Comparison of ENCODE assay signal across 10 mouse cellular contexts in genomic region chr9:66560295-66560694, GRCm38 (mm10). TPM values are rescaled to one million over a fixed set of nuclear protein-coding genes. Genes with fewer than 3 reads are reported as not detected.
A peak's percentile ranks its signal among the peaks of the same experiment; 100 is the strongest.
DNase-seq lines count a peak whose midpoint lies in the region; ATAC-seq and TF ChIP-seq lines count a peak whose summit lies in the region.
"Had no signal": no experiment of that assay in that cellular context is flagged by ENCODE, and none has a peak within 500 bp of the region (broad histone marks: within the 10 kb centered on the region; RNA-seq: fewer than 3 reads in every experiment).

No protein-coding gene starts in this region.

- no peaks in the 10 kb centered on the region for H3K27me3 ChIP-seq in heart, embryonic 10.5 days (ENCODE audit: insufficient read depth, poor library complexity, severe bottlenecking)
- H3K27me3 ChIP-seq in lung, embryonic 16.5 days (ENCODE audit: control insufficient read depth, insufficient read depth, low read depth, low read length): no peaks in the 10 kb centered on the region
- no peaks in the 10 kb centered on the region for H3K27me3 ChIP-seq in stomach, postnatal 0 days (ENCODE audit: control insufficient read depth, insufficient read depth, low read length)
- H3K27me3 ChIP-seq: embryonic facial prominence, embryonic 12.5 days had no signal

- 57% methylated on average over 2 of the region's 2 CpGs for WGBS in heart, embryonic 10.5 days
- 4% methylated on average over 2 of the region's 2 CpGs for WGBS in lung, embryonic 16.5 days
- WGBS in stomach, postnatal 0 days: 14% methylated on average over 2 of the region's 2 CpGs

- H3K9me3 ChIP-seq in heart, embryonic 10.5 days: no peaks in the 10 kb centered on the region
- no peaks in the 10 kb centered on the region for H3K9me3 ChIP-seq in lung, embryonic 16.5 days (ENCODE audit: control insufficient read depth, low read length)
- H3K9me3 ChIP-seq in stomach, postnatal 0 days (ENCODE audit: control insufficient read depth, low read length): no peaks in the 10 kb centered on the region
- H3K9me3 ChIP-seq: embryonic facial prominence, embryonic 12.5 days had no signal

- H3K4me1 ChIP-seq in heart, embryonic 10.5 days: peaks cover 11% of the 10 kb centered on the region
- H3K4me1 ChIP-seq in lung, embryonic 16.5 days (replicated peaks; ENCODE audit: control insufficient read depth, insufficient read depth, low read length): peaks cover 8% of the 10 kb centered on the region; the same call in 1 of the 2 replicates
- no peaks in the 10 kb centered on the region for H3K4me1 ChIP-seq in stomach, postnatal 0 days (replicated peaks; ENCODE audit: control insufficient read depth, insufficient read depth)

- TF ChIP-seq CTCF in stomach, postnatal 0 days (IDR thresholded peaks at IDR 0.05; ENCODE audit: low read depth): no peak

- no peak overlapping the region for H3K27ac ChIP-seq in heart, embryonic 10.5 days
- H3K27ac ChIP-seq in lung, embryonic 16.5 days (ENCODE audit: low read length): 0 out of 2 replicates have a peak overlapping the region, but pooled peaks have one; percentile 31
- no peak overlapping the region for H3K27ac ChIP-seq in stomach, postnatal 0 days (replicated peaks)
- H3K27ac ChIP-seq: embryonic facial prominence, embryonic 12.5 days; liver, embryonic 14.5 days had no signal

- no peak overlapping the region for H3K9ac ChIP-seq in lung, embryonic 16.5 days (ENCODE audit: low read length)
- no peak overlapping the region for H3K9ac ChIP-seq in stomach, postnatal 0 days (ENCODE audit: low read length)
- H3K9ac ChIP-seq: embryonic facial prominence, embryonic 12.5 days; liver, embryonic 14.5 days had no signal

- TF ChIP-seq EP300 in stomach, postnatal 0 days (optimal IDR thresholded peaks at IDR 0.05): no peak

- DNase-seq in heart, adult 11 months: peak; percentile 94
- DNase-seq in heart, embryonic 10.5 days (ENCODE audit: low spot score): no peak
- DNase-seq in A20 (ENCODE audit: low read depth, low spot score): peak; percentile 23
- peak; percentile 57 for DNase-seq in stomach, postnatal 0 days (ENCODE audit: low spot score)
- DNase-seq in adipocyte (ENCODE audit: low spot score): no peak
- DNase-seq in frontal cortex, postnatal 14 days (ENCODE audit: low spot score in 2 of 2): no peak

- no peak overlapping the region for H3K4me2 ChIP-seq in lung, embryonic 16.5 days (ENCODE audit: low read depth, low read length)
- no peak overlapping the region for H3K4me2 ChIP-seq in stomach, postnatal 0 days (replicated peaks; ENCODE audit: low read depth)
- H3K4me2 ChIP-seq: embryonic facial prominence, embryonic 12.5 days had no signal

- H3K36me3 ChIP-seq in heart, embryonic 10.5 days: peaks cover 5% of the 10 kb centered on the region
- no peaks in the 10 kb centered on the region for H3K36me3 ChIP-seq in lung, embryonic 16.5 days (ENCODE audit: control insufficient read depth, insufficient read depth, low read length)
- H3K36me3 ChIP-seq in stomach, postnatal 0 days (ENCODE audit: control insufficient read depth, insufficient read depth, low read length): no peaks in the 10 kb centered on the region
- H3K36me3 ChIP-seq: embryonic facial prominence, embryonic 12.5 days had no signal

- peak; percentile 89 for ATAC-seq in granulocyte monocyte progenitor cell, adult 5-6 weeks (replicated peaks; ENCODE audit: poor library complexity, severe bottlenecking)
- ATAC-seq in lung, embryonic 16.5 days (ENCODE audit: low read depth): peak; percentile 74
- ATAC-seq in stomach, postnatal 0 days (ENCODE audit: low FRiP score, low TSS enrichment): peak; percentile 69; the same call in 1 of the 2 replicates

- no peak overlapping the region for H3K4me3 ChIP-seq in heart, embryonic 10.5 days
- H3K4me3 ChIP-seq in lung, embryonic 16.5 days (ENCODE audit: low read length): no peak overlapping the region
- H3K4me3 ChIP-seq in stomach, postnatal 0 days (ENCODE audit: low read depth, low read length): no peak overlapping the region
- H3K4me3 ChIP-seq: embryonic facial prominence, embryonic 12.5 days had no signal

RNA-seq across cellular contexts. Expression of gene Usp3, which starts 32.6 kb away (rescaled TPM):
- polyA plus RNA-seq in heart, embryonic 10.5 days (2016; fragmentation: Nextera tagmentation; extraction: Ambion mirVana): 46.7 TPM in 2 replicates
- 37.4 and 72.1 TPM in 2 replicates for total RNA-seq in granulocyte monocyte progenitor cell, adult 5-6 weeks (2014; fragmentation: Nextera tagmentation)
- 50.4 and 55.5 TPM in 2 replicates for total RNA-seq in granulocyte monocyte progenitor cell, adult 5-6 weeks (2017)
- polyA plus RNA-seq in lung, embryonic 16.5 days (2015; fragmentation: Nextera tagmentation; extraction: Ambion mirVana): 57.9 and 64.6 TPM in 2 replicates
- polyA plus RNA-seq in stomach, postnatal 0 days (2015; fragmentation: Nextera tagmentation; extraction: Ambion mirVana): 42.2 and 49.2 TPM in 2 replicates

RNA-seq across cellular contexts. Expression of gene Fbxl22, which starts 45.9 kb away (rescaled TPM):
- polyA plus RNA-seq in heart, embryonic 10.5 days (2016; fragmentation: Nextera tagmentation; extraction: Ambion mirVana): 38.9 and 70.4 TPM in 2 replicates
- total RNA-seq in granulocyte monocyte progenitor cell, adult 5-6 weeks (2014; fragmentation: Nextera tagmentation): 0.60 TPM in 1 of 2 replicates, not detected in the other
- total RNA-seq in granulocyte monocyte progenitor cell, adult 5-6 weeks (2017): 0.62 and 1.0 TPM in 2 replicates
- polyA plus RNA-seq in lung, embryonic 16.5 days (2015; fragmentation: Nextera tagmentation; extraction: Ambion mirVana): 4.8 and 5.7 TPM in 2 replicates
- polyA plus RNA-seq in stomach, postnatal 0 days (2015; fragmentation: Nextera tagmentation; extraction: Ambion mirVana): 30.8 and 33.8 TPM in 2 replicates

Comparison
In these comparisons a context has a peak if more than half of its experiments do, and no peak if none do; other contexts are left out.
1. DNase-seq: peak in heart, adult 11 months (single experiment), A20 (single experiment) and stomach, postnatal 0 days (single experiment); none in heart, embryonic 10.5 days (single experiment), adipocyte (single experiment) and frontal cortex, postnatal 14 days (0 of 2).
2. Peak in every context shown above with its lines, with median percentiles within 50 percentile points of each other: ATAC-seq.